Mouse (Mus musculus): ENCODE data around the gene Flnb.

GRCm38 (mm10) chr14:7887171-7887570 lies 69.4 kb downstream of the Flnb start:
- TF ChIP-seq POLR2A (IDR thresholded peaks at IDR 0.05; ENCODE audit: control insufficient read depth, low read depth, low read length): no peak
- TF ChIP-seq CTCF (IDR thresholded peaks at IDR 0.05; ENCODE audit: control insufficient read depth, insufficient read depth, insufficient replicate concordance, low read depth, low read length): no peak
